Mouse (Mus musculus): ENCODE data around the gene Fibp.

- TF ChIP-seq CTCF (conservative IDR thresholded peaks at IDR 0.05; ENCODE audit: insufficient read depth, insufficient read length, low read depth, low read length) (no peak), POLR2A (IDR thresholded peaks at IDR 0.05; ENCODE audit: low read depth, low read length) (no peak)
These were observed 14.7 kb upstream of the Fibp start for GRCm38 (mm10) chr19:5445747-5446146.
